Mouse (Mus musculus) intestine, embryonic 14.5 days (tissue): ENCODE measurements around the gene Chil4. TPM values are rescaled to one million over a fixed set of nuclear protein-coding genes. Genes with fewer than 3 reads are reported as not detected.
"Not testable (repeated sequence)": the region's sequence is repeated elsewhere in the genome, so short reads cannot be mapped to it uniquely, and the experiment has no call there.

Experiments used
- ATAC-seq: fragments of 200-750 bp; cut with Nextera tagmentation; replicated peaks from 2 replicates; pipeline ENCODE4 v1.8.0; 2017; ENCODE audit warnings: low read depth, moderate number of reproducible peaks, moderate TSS enrichment, moderate library complexity; ENCODE audit not compliant: low FRiP score, low TSS enrichment
- DNase-seq: peaks from one replicate; pipeline ENCODE4 v3.0.0-alpha.2; 2018; ENCODE audit warnings: low spot score
- H3K27ac ChIP-seq: fragments of 300-500 bp; sonication (generic); 2 replicates; pipeline ENCODE4 v1.5.1; 2014; ENCODE audit warnings: low read depth, mild to moderate bottlenecking, control low read depth
- H3K27me3 ChIP-seq: fragments of 300-500 bp; sonication (generic); replicated peaks from 2 replicates; pipeline ENCODE4 v1.6.1; 2014; ENCODE audit warnings: low read length, control low read depth; ENCODE audit not compliant: control insufficient read depth, insufficient read depth
- H3K36me3 ChIP-seq: fragments of 300-500 bp; sonication (generic); 2 replicates; pipeline ENCODE4 v1.6.1; 2014; ENCODE audit warnings: low read length, control low read depth; ENCODE audit not compliant: control insufficient read depth, insufficient read depth
- H3K4me1 ChIP-seq: fragments of 300-500 bp; sonication (generic); replicated peaks from 2 replicates; pipeline ENCODE4 v1.6.1; 2014; ENCODE audit warnings: low read length, control low read depth, mixed read lengths; ENCODE audit not compliant: control insufficient read depth, insufficient read depth
- H3K4me2 ChIP-seq: fragments of 300-500 bp; sonication (generic); 2 replicates; pipeline ENCODE4 v1.6.1; 2014; ENCODE audit warnings: low read length
- H3K4me3 ChIP-seq: fragments of 300-500 bp; sonication (generic); 2 replicates; pipeline ENCODE4 v1.5.1; 2014; ENCODE audit warnings: low read depth, low read length, control low read depth, mixed read lengths
- H3K9ac ChIP-seq: fragments of 300-500 bp; sonication (generic); 2 replicates; pipeline ENCODE4 v1.6.1; 2014; ENCODE audit warnings: mild to moderate bottlenecking, low read length
- H3K9me3 ChIP-seq: fragments of 300-500 bp; sonication (generic); 2 replicates; pipeline ENCODE4 v1.6.1; 2016; ENCODE audit warnings: low read length, control low read depth; ENCODE audit not compliant: control insufficient read depth
- WGBS: fragments of 180-500 bp; shearing (Covaris S2); extraction: QIAGEN DNeasy Blood & Tissue Kit; methylation state at CpG from one replicate; pipeline ENCODE4 v1.1.7; 2014; 5-methylcytosine and 5-hydroxymethylcytosine counted together
- polyA plus RNA-seq: library from polyadenylated mRNA; unstranded; fragments of >200 nt; fragmentation: Nextera tagmentation; extraction: Ambion mirVana; gene quantifications from 2 replicates; pipeline ENCODE4 v1.2.1, GENCODE M21; 2014

The Chil4 gene
- not detected in 2 replicates for polyA plus RNA-seq

DNA sequence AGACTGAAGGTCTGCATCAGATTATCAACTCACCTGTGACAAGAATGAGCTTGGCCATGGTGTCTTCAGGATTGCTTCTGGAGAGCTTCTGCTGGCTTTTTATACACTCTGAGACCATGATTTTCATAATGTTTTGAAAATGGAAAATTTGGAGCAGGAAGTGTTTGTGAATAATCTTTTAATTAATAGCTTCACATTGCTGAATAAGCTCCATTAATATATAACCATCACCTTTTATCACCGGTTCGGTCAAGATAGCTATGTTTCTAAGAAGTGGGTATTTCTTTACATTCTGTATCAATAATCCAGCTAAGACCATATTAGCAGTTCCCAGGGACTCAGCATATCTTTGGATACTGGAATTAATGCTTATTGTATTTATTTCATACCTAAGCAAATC is at the start of gene Chil4:
Gene Chil4, minus strand, starts transcription at position 101 of the 400 bp plus-strand sequence.
- WGBS: 94% methylated on average over 2 of the region's 2 CpGs

DNA sequence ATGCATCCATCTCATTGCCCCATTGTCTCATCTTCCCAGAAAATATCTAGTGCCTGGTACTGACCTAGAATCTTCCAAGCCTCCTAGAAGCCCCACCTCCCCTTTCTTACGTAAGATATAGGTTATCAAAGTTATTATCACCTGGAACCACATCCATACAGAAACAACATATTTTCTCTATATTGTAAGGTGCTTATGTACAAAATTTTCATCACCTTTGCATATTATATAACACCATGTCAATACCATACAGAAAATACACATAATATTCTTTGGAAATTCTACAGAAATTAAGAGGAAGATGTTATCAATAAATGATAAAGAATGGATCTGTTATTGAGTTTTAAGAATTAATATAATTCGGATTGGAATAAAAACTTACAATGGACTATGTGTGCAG is 46.5 kb upstream of the Chil4 start:
- no peaks in the 10 kb centered on the region for H3K4me1 ChIP-seq

More for the DNA sequence above, at the start of gene Chil4:
- Histone ChIP-seq H3K4me3 (no peak within 1 kb of the TSS), H3K36me3 (no peaks in the 10 kb centered on the region), H3K27me3 (no peaks in the 10 kb centered on the region), H3K9me3 (peaks cover 3% of the 10 kb centered on the region), H3K4me2 (no peak within 1 kb of the TSS), H3K27ac (no peak within 1 kb of the TSS), H3K9ac (no peak within 1 kb of the TSS), H3K4me1 (no peaks in the 10 kb centered on the region)
- no peak for ATAC-seq
- no peak for DNase-seq

DNA sequence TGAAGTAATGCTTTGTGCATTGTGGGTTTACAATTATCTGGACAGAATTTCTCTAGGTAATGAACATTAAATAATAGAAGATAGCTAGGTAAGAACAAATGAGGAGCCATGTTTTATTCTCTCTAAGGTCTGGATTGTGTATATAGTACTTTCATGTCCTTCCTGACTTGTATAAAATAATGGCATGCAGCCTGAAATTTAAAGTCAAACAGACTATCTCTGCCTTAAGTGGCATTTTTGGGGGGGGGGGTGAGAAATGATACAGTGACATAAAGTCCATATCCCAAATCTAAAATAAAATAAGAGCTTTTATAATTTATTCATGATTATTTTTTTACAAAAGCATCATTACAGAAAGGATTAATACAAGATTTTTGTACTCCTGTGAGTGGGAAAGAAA is 45.5 kb upstream of the Chil4 start:
- DNase-seq (no peak), ATAC-seq (no peak)
- Histone ChIP-seq H3K27ac (no peak overlapping the region), H3K9me3 (peaks cover 3% of the 10 kb centered on the region; the same call in 1 of the 2 replicates), H3K27me3 (no peaks in the 10 kb centered on the region), H3K4me3 (no peak overlapping the region), H3K4me2 (no peak overlapping the region), H3K4me1 (no peaks in the 10 kb centered on the region), H3K9ac (no peak overlapping the region), H3K36me3 (no peaks in the 10 kb centered on the region)

More for the DNA sequence above, 46.5 kb upstream of the Chil4 start:
- Histone ChIP-seq H3K4me3 (no peak overlapping the region), H3K9me3 (peaks cover 3% of the 10 kb centered on the region; the same call in 1 of the 2 replicates), H3K4me2 (no peak overlapping the region), H3K27me3 (no peaks in the 10 kb centered on the region), H3K9ac (no peak overlapping the region), H3K27ac (no peak overlapping the region), H3K36me3 (no peaks in the 10 kb centered on the region)
- DNase-seq (no peak), ATAC-seq (no peak)
- 84% methylated on average over 2 of the region's 2 CpGs for WGBS

DNA sequence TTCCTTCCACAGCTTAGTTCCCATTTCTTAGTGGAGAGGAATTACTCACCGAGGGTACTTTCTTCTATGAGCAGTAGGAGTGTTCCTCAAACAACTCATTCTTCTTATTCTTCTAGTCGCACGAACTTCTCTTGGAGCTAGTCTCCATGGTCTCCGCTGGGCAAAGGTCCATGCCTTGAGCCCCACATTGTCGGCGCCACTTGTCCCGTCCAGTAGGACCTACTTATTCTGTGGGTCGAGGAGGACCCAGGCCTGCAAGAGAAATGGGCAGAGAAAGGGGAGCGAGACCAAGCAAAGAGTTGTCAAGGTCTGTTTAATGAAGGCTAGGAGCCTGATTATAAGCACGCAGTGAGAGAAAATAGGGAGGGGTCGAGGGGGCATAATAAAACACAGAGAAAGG is 37.8 kb upstream of the Chil4 start:
- H3K9ac ChIP-seq, H3K27ac ChIP-seq, DNase-seq, H3K4me2 ChIP-seq, H3K36me3 ChIP-seq, ATAC-seq, H3K4me1 ChIP-seq, H3K4me3 ChIP-seq, H3K27me3 ChIP-seq: not testable (repeated sequence)
- peaks cover 15% of the 10 kb centered on the region for H3K9me3 ChIP-seq
- WGBS: 89% methylated on average over 11 of the region's 11 CpGs

DNA sequence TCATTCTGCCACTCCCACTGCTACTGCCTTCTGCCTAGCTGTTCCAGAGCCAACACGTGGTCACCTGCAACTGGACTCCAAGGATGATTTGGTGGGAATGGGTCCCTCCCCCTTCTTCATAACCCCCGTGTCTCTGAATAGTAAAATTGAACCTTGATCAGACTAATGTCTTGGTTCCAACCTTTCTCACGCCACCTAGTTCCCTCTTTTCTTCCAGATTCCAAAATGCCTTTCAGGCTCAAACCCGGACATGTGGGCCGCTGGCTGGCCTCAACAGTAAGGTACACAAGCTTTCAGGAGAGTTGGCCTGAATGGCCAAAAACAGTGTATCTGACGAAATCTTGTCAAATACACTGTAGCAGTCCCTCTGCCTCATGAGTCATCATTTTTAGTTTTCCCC is 33.4 kb upstream of the Chil4 start:
- 83% methylated on average over 6 of the region's 6 CpGs for WGBS
- ATAC-seq: no peak
- H3K9me3 ChIP-seq: peaks cover 18% of the 10 kb centered on the region

DNA sequence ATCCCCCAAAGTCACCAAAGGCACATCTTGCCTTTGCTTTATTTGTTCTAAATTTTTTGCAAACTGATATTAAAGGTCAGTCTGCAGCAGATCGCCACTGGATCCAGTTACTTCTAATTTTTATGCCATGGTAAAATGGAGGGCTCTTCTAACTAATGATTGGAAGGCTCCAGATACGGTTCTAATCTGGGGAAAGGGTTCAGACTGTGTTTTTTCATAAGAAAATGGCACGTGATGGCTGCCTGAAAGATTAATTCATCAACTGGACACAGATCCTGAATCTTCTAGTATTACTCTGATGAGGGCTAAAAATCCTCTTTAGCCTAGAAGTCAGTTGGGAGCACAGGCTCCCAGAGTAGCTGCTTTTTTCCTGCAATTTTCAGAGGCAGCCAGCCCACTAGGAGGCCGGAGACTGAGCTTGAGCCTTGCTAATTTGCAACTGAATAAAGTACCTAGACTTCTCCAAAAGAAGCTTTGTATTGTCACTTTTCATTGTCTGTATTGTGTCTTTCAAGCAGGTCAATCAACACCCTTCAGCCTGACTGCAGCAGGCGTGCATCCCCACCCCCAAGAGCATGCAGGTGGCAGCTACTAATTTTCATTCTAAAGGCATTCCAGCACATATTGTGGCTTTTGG is 31.6 kb upstream of the Chil4 start:
- H3K9me3 ChIP-seq: peaks cover 18% of the 10 kb centered on the region
- H3K9ac ChIP-seq, ATAC-seq, H3K27me3 ChIP-seq, H3K4me3 ChIP-seq, H3K27ac ChIP-seq, H3K36me3 ChIP-seq, H3K4me1 ChIP-seq, DNase-seq, H3K4me2 ChIP-seq: not testable (repeated sequence)
- WGBS: 73% methylated on average over 5 of the region's 5 CpGs

More for the DNA sequence above, 33.4 kb upstream of the Chil4 start:
- Histone ChIP-seq H3K27ac (no peak overlapping the region), H3K4me2 (no peak overlapping the region), H3K4me1 (no peaks in the 10 kb centered on the region), H3K4me3 (no peak overlapping the region), H3K27me3 (no peaks in the 10 kb centered on the region), H3K9ac (no peak overlapping the region), H3K36me3 (no peaks in the 10 kb centered on the region)
- DNase-seq: no peak

DNA sequence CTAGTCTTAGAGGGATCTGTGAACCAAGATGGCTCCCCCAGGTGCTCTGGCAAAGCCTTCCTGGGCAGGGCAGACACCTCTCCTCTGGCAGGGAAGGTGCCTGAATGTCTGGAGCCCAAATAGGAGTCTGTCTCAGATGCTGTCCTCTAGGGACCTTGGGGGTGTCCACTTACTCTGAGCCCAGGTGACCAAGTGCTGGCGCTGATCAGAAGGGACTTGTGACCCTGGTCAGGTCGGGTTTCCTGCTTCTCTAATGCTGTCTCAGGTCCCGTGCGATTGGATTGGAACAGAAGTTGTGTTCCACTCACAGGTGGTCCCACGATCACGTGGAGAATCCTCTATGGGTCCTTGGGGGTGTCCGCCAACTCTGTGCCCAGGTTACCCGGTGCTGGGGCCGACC is 28.1 kb upstream of the Chil4 start:
- H3K9me3 ChIP-seq, H3K4me1 ChIP-seq, H3K36me3 ChIP-seq, H3K9ac ChIP-seq, DNase-seq, H3K4me2 ChIP-seq, H3K27ac ChIP-seq, H3K27me3 ChIP-seq, ATAC-seq, H3K4me3 ChIP-seq: not testable (repeated sequence)
- WGBS: 85% methylated on average over 9 of the region's 9 CpGs

DNA sequence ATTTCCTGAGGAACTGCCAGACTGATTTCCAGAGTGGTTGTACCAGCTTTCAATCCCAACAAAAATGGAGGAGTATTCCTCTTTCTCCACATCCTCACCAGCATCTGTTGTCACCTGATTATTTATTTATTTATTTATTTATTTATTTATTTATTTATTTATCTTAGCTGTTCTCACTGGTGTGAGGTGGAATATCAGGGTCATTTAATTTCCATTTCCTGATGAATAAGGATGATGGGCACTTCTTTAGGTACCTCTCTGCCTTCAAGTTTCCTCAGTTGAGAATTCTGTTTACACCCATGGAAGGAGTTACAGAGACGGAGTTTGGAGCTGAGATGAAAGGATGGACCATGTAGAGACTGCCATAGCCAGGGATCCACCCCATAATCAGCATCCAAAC is 20.9 kb upstream of the Chil4 start:
- not testable (repeated sequence) for H3K36me3 ChIP-seq, H3K4me1 ChIP-seq, H3K4me3 ChIP-seq, H3K9me3 ChIP-seq, H3K27ac ChIP-seq, DNase-seq, ATAC-seq, H3K4me2 ChIP-seq, H3K9ac ChIP-seq, H3K27me3 ChIP-seq
- 80% methylated on average over 1 of the region's 1 CpGs for WGBS

DNA sequence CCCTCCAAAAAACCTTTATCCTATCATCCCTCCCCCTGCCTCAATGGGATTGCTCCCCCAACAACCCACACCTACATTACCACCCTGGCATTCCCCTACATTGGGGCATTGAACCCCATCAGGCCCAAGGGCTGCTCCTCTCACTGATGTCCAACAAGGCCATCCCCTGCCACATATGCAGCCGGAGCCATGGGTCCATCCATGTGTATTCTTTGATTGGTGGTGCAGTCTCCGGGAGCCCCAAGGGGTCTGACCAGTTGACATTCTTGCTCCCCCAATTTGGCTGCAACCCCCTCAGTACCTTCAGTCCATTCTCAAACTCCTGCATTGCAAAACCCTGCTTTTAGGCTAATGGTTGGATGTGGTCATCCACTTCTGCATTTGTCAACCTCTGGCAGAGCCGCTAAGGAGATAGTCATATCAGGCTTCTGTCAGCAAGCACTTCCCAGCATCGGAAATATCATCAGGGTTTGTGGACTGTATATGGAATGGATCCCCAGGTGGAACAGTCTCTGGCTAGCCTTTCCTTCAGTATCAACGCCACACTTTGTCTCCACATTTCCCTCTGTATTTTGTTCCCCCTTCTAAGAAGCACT is 20.0 kb upstream of the Chil4 start:
- Histone ChIP-seq H3K4me1 (no peaks in the 10 kb centered on the region), H3K27me3 (no peaks in the 10 kb centered on the region), H3K4me2 (no peak overlapping the region), H3K9me3 (peaks cover 8% of the 10 kb centered on the region; the same call in 1 of the 2 replicates), H3K27ac (no peak overlapping the region), H3K4me3 (no peak overlapping the region), H3K36me3 (no peaks in the 10 kb centered on the region), H3K9ac (no peak overlapping the region)
- no peak for DNase-seq
- ATAC-seq: no peak; the same call in 1 of the 2 replicates
- WGBS: 93% methylated on average over 5 of the region's 5 CpGs
